Mouse (Mus musculus): ENCODE measurements around the gene Espn. TPM values are rescaled to one million over a fixed set of nuclear protein-coding genes. Genes with fewer than 3 reads are reported as not detected.

Gene Espn
- total RNA-seq (2023), result 0.92 to 1.9 TPM (median 1.4 TPM) in 4 replicates

GRCm38 (mm10) chr4:152151966-152152544 lies at the start of gene Espn:
TSS of gene Espn (minus strand) at chr4:152152371.

DNA sequence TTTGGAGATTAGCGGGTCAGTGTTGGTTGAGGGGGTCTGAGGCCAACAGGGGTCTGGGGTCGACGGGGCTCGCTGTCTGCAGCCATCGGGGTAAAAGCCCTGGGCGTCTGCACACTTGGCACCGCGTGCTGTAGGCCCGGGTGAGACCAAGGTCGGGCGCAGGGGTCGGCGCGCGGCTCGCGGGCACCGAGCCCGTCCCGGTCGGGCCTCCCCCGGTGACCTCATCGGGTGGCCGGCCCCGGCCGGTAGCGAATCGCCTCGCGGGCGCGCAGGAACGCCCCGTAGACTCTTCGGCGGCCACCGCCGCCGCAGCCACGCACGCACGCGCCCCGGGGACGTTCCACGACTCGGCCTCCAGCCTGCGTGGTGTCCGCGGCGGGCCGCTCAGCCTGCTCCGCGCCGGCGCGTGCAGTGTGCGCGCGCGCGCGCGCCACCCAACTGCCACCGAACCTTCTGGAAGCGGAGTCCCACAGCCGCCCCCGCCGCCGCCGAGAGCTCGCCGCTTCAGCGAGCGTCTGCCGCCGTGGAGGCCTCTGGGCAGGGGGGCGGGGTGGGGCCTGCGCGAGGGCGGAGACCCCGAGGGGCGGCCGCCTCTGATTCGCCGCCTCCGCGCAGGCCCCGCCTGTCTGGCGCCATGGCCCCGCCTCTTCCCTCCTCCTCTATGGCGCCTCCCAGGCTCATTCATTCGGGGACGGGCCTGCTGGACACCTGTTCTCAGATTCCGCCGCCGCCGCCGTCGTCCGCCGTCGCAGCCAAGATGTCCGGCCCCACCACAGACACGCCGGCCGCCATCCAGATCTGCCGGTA lies 25.6 kb upstream of the Espn start, which contains the start of gene Acot7:
Gene Acot7 (plus strand): TSS at position 598 of the 807 bp plus-strand sequence.

GRCm38 (mm10) chr4:152158585-152159284 lies 6.6 kb upstream of the Espn start, which contains the start of gene Hes2:
TSS of gene Hes2 (plus strand) at chr4:152158867.

GRCm38 (mm10) chr4:152115921-152116612 lies 36.1 kb downstream of the Espn start, which contains the start of gene Tnfrsf25:
TSS of gene Tnfrsf25 (plus strand) at chr4:152115934.

DNA sequence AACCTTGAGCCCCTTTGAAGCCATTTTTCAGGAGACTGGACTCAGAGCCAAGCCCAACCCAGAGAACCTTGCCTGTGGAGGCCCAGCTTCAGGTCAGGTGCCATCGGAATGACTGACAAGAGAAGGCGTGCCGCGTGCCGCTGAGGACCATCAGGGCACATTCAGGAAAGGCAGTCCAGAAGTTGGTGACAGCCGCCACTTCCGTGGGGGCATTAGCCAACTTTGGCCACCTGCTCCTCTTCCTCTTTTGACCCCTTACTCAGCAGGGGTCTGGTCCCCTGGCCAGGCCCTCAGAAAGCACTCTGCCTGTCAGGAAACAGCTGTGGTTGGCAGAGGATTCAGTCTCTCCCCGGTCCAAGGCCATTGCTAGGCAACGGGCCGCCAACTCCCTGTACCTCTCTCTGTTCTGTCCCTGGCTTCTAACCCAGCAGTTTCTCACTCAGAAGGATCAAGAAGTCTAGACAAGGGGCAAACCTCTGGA lies 80.0 kb downstream of the Espn start, which contains the start of gene Plekhg5:
Gene Plekhg5 (plus strand): TSS at position 378 of the 481 bp plus-strand sequence.

Other genes starting within 250 kb of the Espn start
- 68.5 to 81.5 TPM (median 74.4 TPM) in 4 replicates for gene Dnajc11, start 218.7 kb downstream of the Espn start, total RNA-seq (2023)
- 31.2 to 45.4 TPM (median 36.3 TPM) in 4 replicates for gene Thap3, start 163.4 kb downstream of the Espn start, total RNA-seq (2023)
- gene Phf13, start 156.1 kb downstream of the Espn start, total RNA-seq (2023), result 3.9 to 5.2 TPM (median 4.4 TPM) in 4 replicates
- 18.7 to 19.6 TPM (median 19.3 TPM) in 4 replicates for gene Klhl21, start 143.6 kb downstream of the Espn start, total RNA-seq (2023)
- gene Zbtb48, start 124.7 kb downstream of the Espn start, total RNA-seq (2023), result 17.9 to 27.9 TPM (median 23.9 TPM) in 4 replicates
- not detected in 4 replicates for gene Tas1r1, start 113.8 kb downstream of the Espn start, total RNA-seq (2023)
- gene Nol9, start 113.0 kb downstream of the Espn start, total RNA-seq (2023), result 39.4 to 44.4 TPM (median 41.6 TPM) in 4 replicates
- gene Plekhg5, start 79.9 kb downstream of the Espn start, total RNA-seq (2023), result 1.5 to 5.8 TPM (median 3.5 TPM) in 4 replicates
- gene Tnfrsf25, start 36.4 kb downstream of the Espn start, total RNA-seq (2023), result 0.56 TPM in 1 of 4 replicates, not detected in the others
- not detected in 4 replicates for gene Hes2, start 6.5 kb upstream of the Espn start, total RNA-seq (2023)
- 2.1 to 4.7 TPM (median 3.1 TPM) in 4 replicates for gene Acot7, start 25.8 kb upstream of the Espn start, total RNA-seq (2023)
- gene Gpr153, start 121.9 kb upstream of the Espn start, total RNA-seq (2023), result not detected in 4 replicates
- not detected in 4 replicates for gene Hes3, start 139.3 kb upstream of the Espn start, total RNA-seq (2023)
- gene Icmt, start 144.9 kb upstream of the Espn start, total RNA-seq (2023), result 25.4 to 30.7 TPM (median 26.1 TPM) in 4 replicates
- 0.18 TPM in 1 of 4 replicates, not detected in the others for gene Rnf207, start 166.6 kb upstream of the Espn start, total RNA-seq (2023)
- gene Rpl22, start 173.4 kb upstream of the Espn start, total RNA-seq (2023), result 868 to 926 TPM (median 883 TPM) in 4 replicates
- 0.12 to 1.1 TPM (median 0.97 TPM) in 3 of 4 replicates, not detected in the other for gene Chd5, start 186.3 kb upstream of the Espn start, total RNA-seq (2023)